Mouse (Mus musculus) hindbrain, embryonic 14.5 days (tissue): ENCODE data around the gene Mrpl4. TPM values are rescaled to one million over a fixed set of nuclear protein-coding genes. Genes with fewer than 3 reads are reported as not detected.

Source experiments
- ATAC-seq: fragments of 200-750 bp; cut with Nextera tagmentation; 2 replicates; pipeline ENCODE4 v1.8.0; 2017; ENCODE audit warnings: moderate number of reproducible peaks, mild to moderate bottlenecking, moderate TSS enrichment, moderate library complexity; ENCODE audit not compliant: low FRiP score
- DNase-seq: peaks from one replicate; pipeline ENCODE4 v3.0.0-alpha.2; 2015; ENCODE audit warnings: low spot score
- H3K27ac ChIP-seq: fragments of 300-500 bp; sonication (generic); 2 replicates; pipeline ENCODE4 v1.5.1; 2014; ENCODE audit warnings: mild to moderate bottlenecking, moderate library complexity
- H3K27me3 ChIP-seq: fragments of 300-500 bp; sonication (generic); 2 replicates; pipeline ENCODE4 v1.6.1; 2014; ENCODE audit warnings: mild to moderate bottlenecking, low read length, mixed read lengths; ENCODE audit not compliant: control insufficient read depth, insufficient read depth
- H3K36me3 ChIP-seq: fragments of 300-500 bp; sonication (generic); replicated peaks from 2 replicates; pipeline ENCODE4 v1.6.1; 2014; ENCODE audit not compliant: control insufficient read depth, insufficient read depth
- H3K4me1 ChIP-seq: fragments of 300-500 bp; sonication (generic); replicated peaks from 2 replicates; pipeline ENCODE4 v1.6.1; 2014; ENCODE audit warnings: antibody characterized with exemption, low read length, mixed read lengths; ENCODE audit not compliant: control insufficient read depth, insufficient read depth
- H3K4me2 ChIP-seq: fragments of 300-500 bp; sonication (generic); replicated peaks from 2 replicates; pipeline ENCODE4 v1.6.1; 2014; ENCODE audit warnings: mild to moderate bottlenecking, moderate library complexity
- H3K4me3 ChIP-seq: fragments of 300-500 bp; sonication (generic); replicated peaks from 2 replicates; pipeline ENCODE4 v1.5.1; 2014; ENCODE audit warnings: mild to moderate bottlenecking, low read length
- H3K9ac ChIP-seq: fragments of 300-500 bp; sonication (generic); 2 replicates; pipeline ENCODE4 v1.6.1; 2014
- H3K9me3 ChIP-seq: fragments of 300-500 bp; sonication (generic); 2 replicates; pipeline ENCODE4 v1.6.1; 2016; ENCODE audit warnings: low read length; ENCODE audit not compliant: control insufficient read depth
- WGBS: fragments of 180-500 bp; shearing (Covaris S2); extraction: QIAGEN DNeasy Blood & Tissue Kit; methylation state at CpG from one replicate; pipeline ENCODE4 v1.1.7; 2014; 5-methylcytosine and 5-hydroxymethylcytosine counted together
- polyA plus RNA-seq: library from polyadenylated mRNA; unstranded; fragments of >200 nt; fragmentation: Nextera tagmentation; extraction: Ambion mirVana; gene quantifications from 2 replicates; pipeline ENCODE4 v1.2.1, GENCODE M21; 2014

The Mrpl4 gene
- polyA plus RNA-seq, 1 experiment from 2014 or later, result 102 TPM

DNA sequence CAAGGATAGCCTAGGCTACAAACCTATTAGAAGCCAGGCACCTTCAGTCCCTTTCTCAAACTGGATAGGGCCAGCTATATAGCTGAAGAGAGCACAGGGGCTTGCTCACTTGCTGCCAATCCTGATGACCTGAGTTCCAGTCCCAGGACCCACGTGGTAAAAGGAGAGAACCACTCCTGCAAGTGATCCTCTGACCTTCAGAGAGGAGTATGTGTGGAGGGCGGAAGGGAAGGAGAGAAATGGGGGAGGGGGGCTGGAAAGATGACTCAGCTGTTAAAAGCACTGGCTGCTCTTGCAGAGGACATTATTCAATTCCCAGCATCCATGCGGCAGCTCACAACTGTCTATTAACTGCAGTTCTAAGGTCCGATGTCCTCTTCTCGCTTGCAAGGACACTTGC, 23.4 kb upstream of the Mrpl4 start:
- no peaks in the 10 kb centered on the region for H3K36me3 ChIP-seq
- DNase-seq (no peak), ATAC-seq (no peak)
- H3K4me1 ChIP-seq, result peaks cover 4% of the 10 kb centered on the region; the same call in 1 of the 2 replicates
- WGBS, result 71% methylated on average over 5 of the region's 5 CpGs
- no peaks in the 10 kb centered on the region for H3K27me3 ChIP-seq
- H3K4me2 ChIP-seq, result no peak overlapping the region
- H3K4me3 ChIP-seq, result no peak overlapping the region
- no peak overlapping the region for H3K27ac ChIP-seq
- H3K9me3 ChIP-seq, result no peaks in the 10 kb centered on the region
- no peak overlapping the region for H3K9ac ChIP-seq

DNA sequence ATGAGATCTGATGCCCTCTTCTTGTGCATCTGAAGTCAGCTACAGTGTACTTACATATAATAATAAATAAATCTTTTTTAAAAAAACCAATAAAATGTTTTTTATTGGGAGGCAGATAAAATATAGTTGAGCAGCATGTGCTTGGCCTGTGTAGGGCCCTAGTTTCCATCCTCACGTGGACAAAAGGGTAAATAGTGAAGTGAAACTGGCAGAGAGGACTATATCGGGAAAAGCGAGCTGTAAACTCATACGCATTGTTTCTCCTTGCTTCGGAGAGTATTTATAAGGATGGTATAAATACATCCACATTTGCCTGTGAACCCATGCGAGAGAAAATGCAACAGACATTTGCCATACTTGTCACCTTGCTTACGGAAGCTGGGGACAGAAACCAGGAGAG, 22.8 kb upstream of the Mrpl4 start:
- Histone ChIP-seq H3K9ac (no peak overlapping the region), H3K4me1 (peaks cover 4% of the 10 kb centered on the region; the same call in 1 of the 2 replicates), H3K9me3 (no peaks in the 10 kb centered on the region), H3K27ac (no peak overlapping the region), H3K4me2 (no peak overlapping the region), H3K4me3 (no peak overlapping the region), H3K27me3 (no peaks in the 10 kb centered on the region), H3K36me3 (no peaks in the 10 kb centered on the region)
- no peak for ATAC-seq
- WGBS, result 94% methylated on average over 7 of the region's 7 CpGs
- DNase-seq, result no peak

DNA sequence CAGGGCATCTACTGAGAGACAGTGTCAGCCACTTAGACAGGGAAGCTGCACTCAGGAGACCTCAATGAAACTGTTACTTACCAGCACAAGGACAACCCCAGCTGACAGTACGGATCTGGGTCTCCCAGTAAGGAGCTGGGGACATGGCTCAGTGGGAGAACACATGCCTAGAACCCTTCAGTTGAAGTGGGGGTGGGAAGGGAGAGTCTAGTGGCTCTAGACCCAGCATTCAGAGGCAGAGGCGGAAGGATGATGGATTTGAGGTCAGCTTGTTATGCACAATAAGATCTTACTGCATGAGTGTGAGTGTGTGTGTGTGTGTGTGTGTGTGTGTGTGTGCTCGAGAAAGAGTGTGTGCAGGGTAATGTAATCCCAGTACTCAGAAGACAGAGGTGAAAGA, 20.4 kb upstream of the Mrpl4 start:
- DNase-seq (no peak), ATAC-seq (no peak)
- Histone ChIP-seq H3K4me1 (no peaks in the 10 kb centered on the region), H3K9ac (no peak overlapping the region), H3K4me3 (no peak overlapping the region), H3K36me3 (no peaks in the 10 kb centered on the region), H3K27me3 (no peaks in the 10 kb centered on the region), H3K27ac (no peak overlapping the region), H3K4me2 (no peak overlapping the region), H3K9me3 (no peaks in the 10 kb centered on the region)
- WGBS, result 79% methylated on average over 3 of the region's 3 CpGs

DNA sequence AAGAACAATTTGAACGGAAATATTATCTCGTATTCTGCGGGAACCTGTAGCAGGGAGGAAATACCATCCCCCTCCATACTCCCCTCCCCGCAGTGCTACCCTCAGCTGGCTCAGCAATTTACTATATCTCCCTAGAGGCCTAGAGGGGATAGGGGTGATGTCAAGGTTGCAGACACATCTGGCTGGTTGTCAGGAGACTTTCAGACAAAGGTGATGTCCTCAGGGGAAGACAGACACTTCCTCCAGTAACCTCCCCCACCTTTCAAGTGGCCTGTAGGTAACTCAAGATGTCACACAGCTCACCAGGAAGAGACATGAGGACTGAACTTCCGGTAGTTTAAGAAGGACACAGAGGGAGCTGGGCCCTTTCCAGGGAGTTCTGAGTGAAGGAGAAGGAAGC, 19.4 kb upstream of the Mrpl4 start:
- WGBS, result 69% methylated on average over 5 of the region's 5 CpGs
- H3K27me3 ChIP-seq, result no peaks in the 10 kb centered on the region
- no peak overlapping the region for H3K4me3 ChIP-seq
- H3K4me2 ChIP-seq, result no peak overlapping the region
- no peak overlapping the region for H3K9ac ChIP-seq
- ATAC-seq (no peak), DNase-seq (no peak)
- no peak overlapping the region for H3K27ac ChIP-seq
- H3K4me1 ChIP-seq, result no peaks in the 10 kb centered on the region
- no peaks in the 10 kb centered on the region for H3K36me3 ChIP-seq
- H3K9me3 ChIP-seq, result no peaks in the 10 kb centered on the region

DNA sequence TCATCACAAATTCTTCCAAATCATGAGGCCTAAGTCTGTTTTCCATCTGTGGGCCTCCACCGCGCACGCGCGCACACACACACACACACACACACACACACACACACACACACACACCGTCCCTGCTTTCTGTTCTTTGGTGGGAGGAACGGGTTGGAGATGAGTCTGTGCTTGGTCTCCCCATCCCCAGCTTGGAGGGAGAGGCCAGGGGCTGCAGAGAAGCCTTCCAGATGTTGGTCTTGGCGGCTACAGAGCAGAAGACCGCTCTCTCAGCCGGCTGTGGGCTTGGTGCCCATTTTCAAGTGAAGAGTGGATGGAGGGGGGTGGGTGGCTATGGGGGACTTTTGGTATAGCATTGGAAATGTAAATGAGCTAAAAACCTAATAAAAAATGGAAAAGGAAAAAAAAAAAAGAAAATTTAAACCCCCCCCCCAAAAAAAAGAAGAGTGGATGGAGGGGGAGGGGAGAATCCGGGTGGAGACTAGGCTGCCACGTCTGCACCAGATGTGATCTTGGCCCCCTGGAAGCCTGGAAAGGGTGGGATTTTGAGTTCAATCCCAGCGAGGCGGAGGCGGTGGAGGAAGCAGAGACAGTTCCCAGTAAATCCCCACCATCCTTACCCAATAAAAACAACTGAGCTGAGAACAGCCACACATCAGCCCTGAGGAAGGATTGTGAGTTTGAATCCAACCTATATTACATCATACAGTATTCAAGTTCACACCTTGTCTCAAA, 15.4 kb upstream of the Mrpl4 start:
- Histone ChIP-seq H3K9me3 (no peaks in the 10 kb centered on the region), H3K4me3 (no peak overlapping the region), H3K36me3 (no peaks in the 10 kb centered on the region), H3K4me1 (peaks cover 4% of the 10 kb centered on the region; the same call in 1 of the 2 replicates), H3K9ac (no peak overlapping the region), H3K27ac (no peak overlapping the region), H3K4me2 (no peak overlapping the region), H3K27me3 (no peaks in the 10 kb centered on the region)
- DNase-seq, result no peak
- 67% methylated on average over 15 of the region's 15 CpGs for WGBS
- no peak for ATAC-seq

GRCm38 (mm10) chr9:20987953-20988352, 14.6 kb upstream of the Mrpl4 start:
- no peaks in the 10 kb centered on the region for H3K36me3 ChIP-seq
- no peaks in the 10 kb centered on the region for H3K9me3 ChIP-seq
- 25% methylated on average over 7 of the region's 7 CpGs for WGBS
- H3K27me3 ChIP-seq, result no peaks in the 10 kb centered on the region
- peaks cover 4% of the 10 kb centered on the region; the same call in 1 of the 2 replicates for H3K4me1 ChIP-seq
- DNase-seq (no peak), ATAC-seq (no peak)
- H3K4me3 ChIP-seq, result no peak overlapping the region
- H3K4me2 ChIP-seq, result no peak overlapping the region
- H3K27ac ChIP-seq, result no peak overlapping the region
- H3K9ac ChIP-seq, result no peak overlapping the region

- no peak overlapping the region; the same call in 1 of the 2 replicates for H3K9ac ChIP-seq
- H3K36me3 ChIP-seq, result no peaks in the 10 kb centered on the region
- no peak overlapping the region for H3K27ac ChIP-seq
- no peak for ATAC-seq
- peaks cover 4% of the 10 kb centered on the region; the same call in 1 of the 2 replicates for H3K4me1 ChIP-seq
- H3K9me3 ChIP-seq, result no peaks in the 10 kb centered on the region
- 5% methylated on average over 10 of the region's 10 CpGs for WGBS
- DNase-seq, result no peak
- H3K27me3 ChIP-seq, result no peaks in the 10 kb centered on the region
- peak overlapping the region; percentile 6; the same call in 1 of the 2 replicates for H3K4me2 ChIP-seq
- no peak overlapping the region for H3K4me3 ChIP-seq
Measured at GRCm38 (mm10) chr9:20990861-20991260, 11.7 kb upstream of the Mrpl4 start.

GRCm38 (mm10) chr9:20991587-20991986, 11.0 kb upstream of the Mrpl4 start:
- 97% methylated on average over 4 of the region's 4 CpGs for WGBS

GRCm38 (mm10) chr9:20993165-20993898, 9.2 kb upstream of the Mrpl4 start:
- ATAC-seq, result no peak

More at GRCm38 (mm10) chr9:20991587-20991986, 11.0 kb upstream of the Mrpl4 start:
- Histone ChIP-seq H3K4me2 (no peak overlapping the region), H3K27ac (no peak overlapping the region), H3K9me3 (no peaks in the 10 kb centered on the region), H3K4me1 (peaks cover 4% of the 10 kb centered on the region; the same call in 1 of the 2 replicates), H3K27me3 (no peaks in the 10 kb centered on the region), H3K36me3 (no peaks in the 10 kb centered on the region), H3K4me3 (no peak overlapping the region), H3K9ac (no peak overlapping the region)
- DNase-seq, result no peak
- ATAC-seq, result no peak

More at GRCm38 (mm10) chr9:20993165-20993898, 9.2 kb upstream of the Mrpl4 start:
- DNase-seq, result no peak
- Histone ChIP-seq H3K9ac (no peak overlapping the region), H3K9me3 (no peaks in the 10 kb centered on the region), H3K4me3 (no peak overlapping the region), H3K27me3 (no peaks in the 10 kb centered on the region), H3K4me1 (peaks cover 4% of the 10 kb centered on the region; the same call in 1 of the 2 replicates), H3K36me3 (no peaks in the 10 kb centered on the region), H3K27ac (no peak overlapping the region), H3K4me2 (no peak overlapping the region)
- WGBS, result 64% methylated on average over 5 of the region's 5 CpGs
